Mouse (Mus musculus) embryonic fibroblast, embryonic 13.5 days (primary cell): ENCODE results near the gene Nit2. TPM values are rescaled to one million over a fixed set of nuclear protein-coding genes. Genes with fewer than 3 reads are reported as not detected.

Source experiments
- H3K27ac ChIP-seq: 2 replicates; pipeline ENCODE4 v1.5.1; 2012; ENCODE audit warnings: low read length, control low read depth, inconsistent platforms; ENCODE audit not compliant: insufficient read depth
- H3K4me1 ChIP-seq: 2 replicates; pipeline ENCODE4 v1.6.1; 2011; ENCODE audit warnings: low read length; ENCODE audit not compliant: control insufficient read depth, insufficient read depth
- H3K4me3 ChIP-seq: 2 replicates; pipeline ENCODE4 v1.5.1; 2011; ENCODE audit warnings: mild to moderate bottlenecking, control low read depth, low read length; ENCODE audit not compliant: insufficient read depth
- CTCF ChIP-seq: IDR thresholded peaks from 2 replicates; pipeline ENCODE4 v1.5.1; 2011; ENCODE audit warnings: mild to moderate bottlenecking, control low read depth, low read length, moderate library complexity, borderline replicate concordance; ENCODE audit not compliant: insufficient read depth
- POLR2A ChIP-seq: IDR thresholded peaks from 2 replicates; pipeline ENCODE4 v1.6.1; 2011; ENCODE audit warnings: low read depth, mild to moderate bottlenecking, control low read depth, low read length, moderate library complexity
- polyA plus RNA-seq: library from polyadenylated mRNA; stranded (reverse); fragments of >200 nt; gene quantifications from 2 replicates; pipeline ENCODE4 v1.2.4, GENCODE M21; 2011; ENCODE audit warnings: low read depth; ENCODE audit not compliant: missing spikeins, insufficient read length

Nit2 gene
- polyA plus RNA-seq, 1 experiment = 91.4 TPM

DNA sequence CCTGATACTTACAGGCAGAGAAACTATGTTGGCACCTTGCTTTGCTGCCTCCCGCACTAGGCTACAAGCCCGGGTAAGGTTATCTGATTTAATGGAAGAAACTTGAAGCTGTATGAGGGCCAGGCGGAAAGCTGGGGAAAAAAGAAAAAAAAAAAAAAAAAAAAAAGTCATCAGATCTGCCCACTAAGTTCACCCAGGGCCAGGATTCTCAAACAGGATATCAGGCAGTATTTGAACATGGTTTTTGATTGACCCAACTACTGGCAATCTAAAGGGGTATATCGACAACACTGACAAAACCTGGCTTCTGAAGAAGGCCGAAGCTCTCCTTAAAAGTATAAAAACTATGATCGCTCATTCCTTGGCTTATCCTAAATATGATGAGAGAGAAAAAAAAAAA is 1.1 kb downstream of the Nit2 start:
- Histone ChIP-seq H3K4me1 (peaks cover 5% of the 10 kb centered on the region; the same call in 1 of the 2 replicates), H3K27ac (no peak overlapping the region), H3K4me3 (no peak overlapping the region)
- no peak for TF ChIP-seq CTCF
- no peak for TF ChIP-seq POLR2A

DNA sequence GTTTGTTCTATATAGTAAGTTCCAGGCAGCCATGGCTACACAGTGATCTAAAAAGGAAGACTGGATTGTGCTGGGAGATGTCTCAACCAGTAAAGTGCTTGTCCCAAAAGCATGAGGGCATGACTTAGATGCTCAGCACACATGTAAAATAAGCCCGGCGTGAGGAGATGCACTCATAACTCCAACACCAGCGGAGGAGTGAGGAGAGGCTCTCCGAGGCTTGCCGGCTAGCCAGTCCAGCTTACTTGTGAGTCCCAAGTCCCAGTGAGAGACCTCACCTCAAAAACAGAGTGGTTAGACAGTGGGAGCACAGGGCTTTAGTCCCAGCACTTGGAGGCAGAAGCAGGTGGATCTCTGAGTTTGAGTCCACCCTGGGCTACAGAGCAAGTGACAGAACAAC is 2.0 kb downstream of the Nit2 start:
- Histone ChIP-seq H3K27ac (no peak overlapping the region), H3K4me1 (peaks cover 8% of the 10 kb centered on the region; the same call in 1 of the 2 replicates), H3K4me3 (no peak overlapping the region)
- no peak for TF ChIP-seq CTCF
- no peak for TF ChIP-seq POLR2A

DNA sequence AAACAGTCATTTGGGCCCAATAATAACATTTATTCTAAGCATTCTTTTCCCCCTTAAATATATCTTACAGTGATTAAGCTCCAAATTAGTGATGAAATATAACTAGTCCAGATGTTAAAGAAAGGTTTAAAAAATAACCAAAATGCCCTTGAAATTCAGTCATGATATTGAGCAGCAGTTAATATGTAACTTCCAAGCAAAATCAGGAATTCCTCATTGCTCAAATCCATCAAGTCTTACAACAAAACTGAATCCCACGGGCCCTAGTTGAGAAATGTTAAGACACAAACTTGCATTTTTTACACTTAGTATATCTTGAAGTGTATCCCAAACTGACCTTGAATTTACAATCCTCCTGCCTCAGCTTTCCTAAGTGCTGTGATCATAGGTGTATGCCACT is 3.4 kb downstream of the Nit2 start:
- H3K4me1 ChIP-seq = peaks cover 8% of the 10 kb centered on the region; the same call in 1 of the 2 replicates
- no peak overlapping the region for H3K4me3 ChIP-seq
- no peak overlapping the region for H3K27ac ChIP-seq
- TF ChIP-seq CTCF = no peak
- no peak for TF ChIP-seq POLR2A

DNA sequence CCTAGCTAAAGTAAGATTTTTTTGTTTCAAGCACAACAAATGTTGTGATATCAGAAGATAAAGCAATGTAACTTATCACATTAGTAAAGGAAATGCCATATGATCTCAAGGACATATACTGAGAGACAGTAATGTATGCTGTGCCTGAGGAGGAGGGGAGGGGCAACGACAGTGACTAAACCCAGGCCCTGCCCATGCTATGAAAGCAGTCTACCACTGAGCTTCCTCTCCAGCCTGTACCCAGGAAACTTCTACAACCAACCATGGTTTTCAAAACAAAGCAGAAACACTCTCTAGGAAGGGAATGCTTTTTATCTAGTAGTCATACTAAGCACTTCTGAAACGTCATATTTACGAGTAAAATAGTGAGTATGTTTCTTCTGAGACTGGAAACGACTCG is 4.3 kb downstream of the Nit2 start:
- Histone ChIP-seq H3K27ac (no peak overlapping the region), H3K4me1 (peaks cover 8% of the 10 kb centered on the region; the same call in 1 of the 2 replicates), H3K4me3 (no peak overlapping the region)
- TF ChIP-seq POLR2A (no peak), CTCF (no peak)

DNA sequence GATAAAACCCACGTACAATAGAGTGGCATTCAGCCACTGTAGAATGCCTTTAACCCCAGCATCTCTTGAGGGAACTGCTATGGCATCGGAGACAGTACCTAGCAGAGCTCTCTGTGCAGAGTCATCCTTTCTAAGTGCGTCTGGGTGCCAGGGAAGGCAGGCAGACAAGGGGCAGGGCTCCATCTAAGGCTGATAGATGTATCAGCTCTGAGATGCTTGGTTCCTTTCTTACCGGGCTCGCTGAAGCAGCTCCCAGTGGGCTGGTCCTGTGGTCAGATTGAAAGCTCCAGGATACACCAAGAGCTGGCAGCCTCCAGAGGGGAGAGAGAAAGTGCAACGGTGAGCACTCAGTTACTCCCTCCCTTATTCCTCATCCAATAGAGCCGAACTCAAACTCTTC is 7.3 kb downstream of the Nit2 start:
- H3K27ac ChIP-seq = no peak overlapping the region
- TF ChIP-seq CTCF (no peak), POLR2A (no peak)
- peaks cover 3% of the 10 kb centered on the region; the same call in 1 of the 2 replicates for H3K4me1 ChIP-seq
- no peak overlapping the region for H3K4me3 ChIP-seq

DNA sequence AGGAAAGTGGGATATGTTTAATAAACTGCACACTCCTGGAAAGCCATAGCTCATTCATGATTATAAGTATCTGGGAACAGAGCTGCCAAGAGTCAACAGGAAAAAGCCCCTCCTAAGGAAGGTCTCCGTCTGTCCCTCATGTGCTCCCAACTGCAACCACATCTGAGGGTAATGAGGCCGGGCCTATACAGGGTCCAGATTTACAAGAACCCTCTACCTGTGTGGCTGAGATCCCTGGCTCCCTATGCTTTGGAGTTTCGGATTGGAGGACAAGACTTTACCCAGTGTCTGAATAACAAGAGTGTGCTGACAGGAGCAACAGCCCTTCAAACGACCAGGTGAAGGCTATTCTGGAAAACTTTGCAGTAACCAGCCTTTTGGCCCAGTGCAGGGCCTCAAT is 9.4 kb downstream of the Nit2 start:
- H3K4me3 ChIP-seq = no peak overlapping the region
- TF ChIP-seq CTCF = no peak
- TF ChIP-seq POLR2A = no peak
- H3K4me1 ChIP-seq = peaks cover 3% of the 10 kb centered on the region; the same call in 1 of the 2 replicates
- H3K27ac ChIP-seq = no peak overlapping the region

DNA sequence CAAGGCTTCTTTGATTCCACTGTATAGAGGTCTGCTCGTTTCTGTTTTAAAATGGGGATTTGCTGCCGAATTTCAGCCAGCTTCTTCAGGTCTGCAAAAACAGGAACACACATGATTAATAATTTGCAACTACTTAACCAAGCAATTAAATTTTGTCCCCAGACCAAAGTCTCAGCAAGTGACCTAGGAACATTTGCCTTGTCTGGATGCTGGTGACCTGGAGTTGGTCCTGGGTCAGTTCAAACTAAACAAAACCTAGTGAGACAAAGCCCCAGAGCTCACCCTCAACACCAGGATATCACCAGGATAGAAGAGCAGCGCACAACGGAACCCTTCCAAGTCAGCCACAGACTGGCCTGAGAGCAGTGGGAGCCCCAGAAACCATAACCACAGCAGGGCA is 10.1 kb downstream of the Nit2 start:
- Histone ChIP-seq H3K4me1 (peaks cover 3% of the 10 kb centered on the region; the same call in 1 of the 2 replicates), H3K27ac (no peak overlapping the region), H3K4me3 (no peak overlapping the region)
- TF ChIP-seq POLR2A (no peak), CTCF (no peak)

DNA sequence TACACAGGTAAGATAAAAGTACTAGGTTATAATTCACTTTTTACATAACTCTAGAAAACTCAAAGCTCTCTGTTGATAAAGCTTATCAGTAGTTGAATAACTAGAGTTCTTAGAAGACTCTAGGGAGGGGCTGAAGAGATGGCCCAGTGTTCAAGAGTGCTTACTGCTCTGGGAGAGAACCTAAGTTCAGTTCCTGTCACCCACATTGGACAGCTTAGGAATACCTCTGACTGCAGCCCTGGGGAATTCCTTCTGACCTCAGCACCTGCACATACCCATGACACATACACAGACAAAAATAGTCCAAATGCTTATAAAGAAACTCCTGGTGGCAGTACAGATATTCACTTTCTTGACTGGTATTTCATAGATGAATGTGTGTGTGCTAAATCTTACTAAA is 11.2 kb downstream of the Nit2 start:
- peaks cover 3% of the 10 kb centered on the region; the same call in 1 of the 2 replicates for H3K4me1 ChIP-seq
- no peak overlapping the region for H3K27ac ChIP-seq
- H3K4me3 ChIP-seq = no peak overlapping the region
- no peak for TF ChIP-seq POLR2A
- no peak for TF ChIP-seq CTCF

DNA sequence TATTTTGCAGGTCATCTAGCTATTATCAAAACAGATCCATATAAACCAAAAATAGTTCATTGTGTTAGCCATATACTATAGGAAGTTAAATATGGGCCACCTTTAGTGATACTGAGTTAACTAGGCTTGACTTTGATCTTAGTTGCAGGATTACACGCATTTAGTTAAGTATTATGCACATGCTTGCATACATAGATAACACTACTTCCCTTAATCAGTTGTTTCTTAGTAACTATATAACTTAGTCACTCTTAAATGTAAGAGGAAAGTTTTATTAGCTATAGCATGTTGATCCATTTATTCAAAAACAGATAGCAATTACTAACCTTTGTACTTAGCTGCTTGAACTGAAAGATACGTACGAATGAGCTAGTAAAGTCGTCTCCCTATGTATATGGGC is 15.7 kb downstream of the Nit2 start:
- no peaks in the 10 kb centered on the region for H3K4me1 ChIP-seq
- no peak for TF ChIP-seq POLR2A
- TF ChIP-seq CTCF = no peak
- no peak overlapping the region for H3K4me3 ChIP-seq
- no peak overlapping the region for H3K27ac ChIP-seq

DNA sequence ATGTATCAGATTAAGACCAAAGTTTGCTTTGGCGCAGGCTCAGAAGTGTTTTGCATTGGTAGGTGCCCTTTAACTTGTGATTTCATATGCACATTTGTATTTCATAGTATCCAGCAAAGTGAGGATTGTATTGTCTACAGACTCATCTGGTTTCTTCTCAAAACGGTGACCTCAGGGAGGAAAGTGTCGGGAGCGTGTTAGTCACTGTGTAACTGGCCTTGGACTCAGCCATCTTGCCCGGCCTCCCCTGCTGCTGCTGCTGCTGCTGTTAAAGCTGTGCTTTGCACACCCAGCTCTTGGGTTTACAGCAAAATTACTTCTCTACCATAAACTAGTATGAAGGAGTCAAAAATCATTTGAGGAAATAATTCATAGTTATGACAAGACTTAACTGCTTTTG is 22.4 kb downstream of the Nit2 start:
- no peak overlapping the region for H3K27ac ChIP-seq
- H3K4me1 ChIP-seq = no peaks in the 10 kb centered on the region
- TF ChIP-seq POLR2A = no peak
- no peak for TF ChIP-seq CTCF
- H3K4me3 ChIP-seq = no peak overlapping the region

DNA sequence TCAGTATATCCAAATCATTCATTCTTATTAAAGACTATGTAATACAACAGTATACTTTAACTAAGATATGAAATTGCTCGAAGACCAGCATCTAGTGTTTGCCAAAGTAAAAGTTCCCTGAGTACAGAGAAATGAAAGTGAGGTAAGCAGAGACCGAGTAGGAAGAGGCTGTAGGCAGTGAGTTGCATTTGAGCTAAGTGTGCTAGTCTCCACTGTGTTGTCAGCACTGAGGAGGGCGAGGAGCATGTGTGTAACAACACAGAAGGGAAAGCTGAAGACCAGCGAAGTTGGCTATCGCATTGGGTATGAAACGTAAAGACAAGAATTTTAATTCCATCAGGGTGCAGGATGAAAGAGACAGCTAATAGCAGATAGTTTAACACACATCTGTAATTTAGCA is 33.5 kb downstream of the Nit2 start:
- H3K4me1 ChIP-seq = no peaks in the 10 kb centered on the region
- H3K4me3 ChIP-seq = no peak overlapping the region
- TF ChIP-seq POLR2A (no peak), CTCF (no peak)
- H3K27ac ChIP-seq = no peak overlapping the region

DNA sequence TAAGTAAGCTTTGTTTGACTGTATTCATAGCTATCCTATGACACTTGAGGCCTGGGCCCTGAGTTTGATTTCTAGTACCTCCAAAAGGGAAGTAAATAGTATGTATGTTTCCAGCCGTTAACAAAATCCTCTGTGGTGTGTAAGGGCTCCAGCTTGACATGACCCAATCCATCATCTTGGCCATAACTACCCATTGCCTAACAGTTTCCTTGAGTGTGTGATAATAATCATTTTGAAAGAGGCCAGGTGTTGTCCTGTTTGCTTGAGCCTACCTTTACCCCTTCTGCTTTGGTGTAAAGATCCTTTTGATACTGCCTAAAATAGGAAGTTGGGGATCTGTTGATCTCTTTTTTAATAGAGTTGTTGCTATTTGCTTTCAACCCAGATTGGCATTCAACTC is 34.8 kb downstream of the Nit2 start:
- TF ChIP-seq CTCF (no peak), POLR2A (no peak)
- H3K4me3 ChIP-seq = no peak overlapping the region
- H3K27ac ChIP-seq = no peak overlapping the region
- no peaks in the 10 kb centered on the region for H3K4me1 ChIP-seq
